Mouse (Mus musculus) heart, adult 2 months (tissue): ENCODE measurements around the gene Bcl9l.

Source experiments
- CTCF ChIP-seq: fragments of 200-600 bp; IDR thresholded peaks from 2 replicates; pipeline ENCODE4 v1.8.1; 2022; ENCODE audit warnings: antibody characterized with exemption, mild to moderate bottlenecking, moderate library complexity
- EP300 ChIP-seq: fragments of 200-500 bp; IDR thresholded peaks from 2 replicates; pipeline ENCODE4 v1.6.1; 2011; ENCODE audit warnings: low read depth, low read length, control low read depth; ENCODE audit not compliant: insufficient read depth
- POLR2A ChIP-seq: fragments of 200-500 bp; IDR thresholded peaks from 2 replicates; pipeline ENCODE4 v1.6.1; 2011; ENCODE audit warnings: mild to moderate bottlenecking, low read depth, low read length, control low read depth; ENCODE audit not compliant: insufficient read depth

DNA sequence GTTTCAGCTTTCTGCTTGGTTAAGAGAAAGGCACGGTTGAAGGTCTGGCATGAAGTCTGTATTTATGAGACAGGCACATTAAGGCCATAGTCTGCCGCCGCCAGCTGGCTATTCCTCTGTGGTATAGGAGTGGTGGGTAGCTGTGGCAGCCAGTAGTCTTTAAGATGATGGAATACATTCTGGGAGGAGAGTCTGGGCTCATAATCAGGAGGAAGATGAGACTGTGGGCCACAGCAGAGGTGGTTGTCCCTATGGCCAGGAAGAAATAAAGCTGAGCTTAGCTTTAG, 30.0 kb downstream of the Bcl9l start:
- no peak for TF ChIP-seq POLR2A
- no peak for TF ChIP-seq EP300
- no peak for TF ChIP-seq CTCF
